Mouse (Mus musculus) left cerebral cortex, adult 2 months (tissue): ENCODE results near the gene Lfng. TPM values are rescaled to one million over a fixed set of nuclear protein-coding genes. Genes with fewer than 3 reads are reported as not detected.

ENCODE experiments used
- DNase-seq, 2 experiments: peaks; one replicate each; pipeline ENCODE4 v3.0.0; 2021 to 2022; ENCODE audit warnings: low spot score in 2 of 2, mixed read lengths in 1 of 2; ENCODE audit errors: extremely low spot score in 1 of 2
- H3K27ac ChIP-seq: fragments of 200-600 bp; 2 replicates; pipeline ENCODE4 v1.8.1; 2022
- H3K4me3 ChIP-seq: fragments of 200-600 bp; 2 replicates; pipeline ENCODE4 v1.8.1; 2022
- CTCF ChIP-seq: fragments of 200-600 bp; IDR thresholded peaks from 2 replicates; pipeline ENCODE4 v1.8.1; 2022; ENCODE audit warnings: antibody characterized with exemption, mild to moderate bottlenecking, moderate library complexity
- intact Hi-C: fragments of 180-260 bp; cut with DNase I; formaldehyde crosslinking; loops from one replicate; pipeline ENCODE4 v1.15.1; 2025
- total RNA-seq, 2 experiments: library from RNA; stranded (reverse); gene quantifications; 2 replicates each; pipeline ENCODE4 v1.2.3; 2021

Lfng gene
- total RNA-seq, 2 experiments from 2014 or later = 25.9 to 26.2 TPM

GRCm38 (mm10) chr5:140610273-140611011, 3.3 kb downstream of the Lfng start:
- no peak for DNase-seq
- no peak for TF ChIP-seq CTCF
- Histone ChIP-seq H3K4me3 (peak overlapping the region; percentile 40), H3K27ac (peak overlapping the region; percentile 83)
- intact Hi-C loops = no loop called here

DNA sequence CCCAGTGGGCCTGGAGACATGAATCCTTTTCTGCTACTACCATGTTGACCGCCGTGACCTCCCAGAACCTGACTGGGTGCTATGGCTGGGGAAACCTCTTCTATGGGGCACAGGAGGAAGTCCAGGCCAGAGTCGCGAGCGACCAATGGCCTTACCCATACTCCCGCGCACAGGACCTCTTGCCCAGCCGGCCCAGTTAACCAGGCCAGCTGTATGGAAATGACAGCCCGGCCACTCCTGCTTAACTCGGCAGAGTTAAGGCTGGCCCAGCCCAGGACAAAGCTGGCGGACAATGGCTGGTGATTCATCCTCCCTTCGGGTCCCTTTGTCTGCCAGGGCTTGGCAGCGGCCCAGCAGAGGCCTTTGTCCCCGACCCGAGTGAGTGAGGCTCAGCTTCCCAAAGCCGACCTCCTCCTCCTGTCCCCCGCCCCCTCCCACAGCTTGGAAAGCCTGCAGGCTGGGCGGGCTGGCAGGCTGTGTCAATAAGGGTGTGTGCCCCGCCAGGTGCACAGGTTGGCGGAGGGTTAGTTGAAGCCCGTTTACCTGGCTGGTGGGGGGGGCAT, 4.0 kb downstream of the Lfng start:
- no peak for TF ChIP-seq CTCF
- Histone ChIP-seq H3K4me3 (peak overlapping the region; percentile 40), H3K27ac (peak overlapping the region; percentile 83)
- DNase-seq = peak in 1 of 2 experiments; percentile 62
- intact Hi-C loops = no loop called here

DNA sequence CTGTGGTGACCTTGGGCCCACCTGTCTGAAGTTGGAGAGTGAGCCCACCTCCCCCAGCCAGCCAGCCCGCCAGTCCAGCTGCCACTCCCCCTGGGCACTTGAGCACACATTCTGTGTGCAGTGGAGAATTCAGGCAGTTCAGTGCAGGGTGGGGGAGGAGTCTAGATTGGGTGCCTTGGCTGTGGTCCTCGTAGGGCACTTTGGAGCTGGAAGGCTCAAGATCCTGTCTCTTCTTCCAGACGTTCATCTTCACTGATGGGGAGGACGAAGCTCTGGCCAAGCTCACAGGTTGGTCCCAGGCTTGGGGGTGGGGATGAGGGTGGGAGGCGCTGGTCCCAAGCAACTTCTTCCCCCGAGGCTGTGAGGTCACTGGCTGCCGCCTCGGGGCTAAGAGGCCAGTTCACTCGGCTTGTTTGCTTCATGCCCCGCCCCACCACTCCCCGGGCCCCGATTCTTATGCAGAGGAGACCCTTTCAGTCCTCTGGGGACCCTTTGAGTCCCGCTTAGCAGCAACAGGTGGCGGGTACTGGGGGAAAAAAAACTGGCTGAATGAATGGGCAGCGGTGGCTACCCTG, 4.6 kb downstream of the Lfng start:
- Histone ChIP-seq H3K27ac (peak overlapping the region; percentile 83; the same call in 1 of the 2 replicates), H3K4me3 (peak overlapping the region; percentile 40; the same call in 1 of the 2 replicates)
- TF ChIP-seq CTCF = no peak
- intact Hi-C loops = no loop called here
- DNase-seq = no peak

- intact Hi-C loops = no loop called here
- Histone ChIP-seq H3K27ac (no peak overlapping the region), H3K4me3 (no peak overlapping the region)
- TF ChIP-seq CTCF = no peak
- no peak for DNase-seq
These were observed 5.1 kb downstream of the Lfng start for GRCm38 (mm10) chr5:140612191-140612590.

DNA sequence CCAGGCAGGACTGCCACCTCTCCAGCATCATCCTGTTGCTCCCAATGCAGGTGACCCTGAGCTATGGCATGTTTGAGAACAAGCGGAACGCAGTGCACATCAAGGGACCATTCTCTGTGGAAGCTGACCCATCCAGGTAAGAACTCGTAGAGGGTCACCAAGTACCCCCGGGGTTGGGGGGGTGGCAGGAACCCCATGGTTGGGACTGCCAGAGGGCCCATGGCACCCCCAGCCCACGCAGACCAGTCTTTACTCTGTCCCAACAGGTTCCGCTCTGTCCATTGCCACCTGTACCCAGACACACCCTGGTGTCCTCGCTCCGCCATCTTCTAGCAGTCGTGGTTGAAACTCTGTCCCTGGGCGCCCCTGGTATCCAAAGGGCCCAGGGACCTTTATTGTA, 7.0 kb downstream of the Lfng start:
- DNase-seq = no peak
- intact Hi-C loops = no loop called here
- H3K27ac ChIP-seq = no peak overlapping the region
- H3K4me3 ChIP-seq = no peak overlapping the region
- TF ChIP-seq CTCF = no peak

DNA sequence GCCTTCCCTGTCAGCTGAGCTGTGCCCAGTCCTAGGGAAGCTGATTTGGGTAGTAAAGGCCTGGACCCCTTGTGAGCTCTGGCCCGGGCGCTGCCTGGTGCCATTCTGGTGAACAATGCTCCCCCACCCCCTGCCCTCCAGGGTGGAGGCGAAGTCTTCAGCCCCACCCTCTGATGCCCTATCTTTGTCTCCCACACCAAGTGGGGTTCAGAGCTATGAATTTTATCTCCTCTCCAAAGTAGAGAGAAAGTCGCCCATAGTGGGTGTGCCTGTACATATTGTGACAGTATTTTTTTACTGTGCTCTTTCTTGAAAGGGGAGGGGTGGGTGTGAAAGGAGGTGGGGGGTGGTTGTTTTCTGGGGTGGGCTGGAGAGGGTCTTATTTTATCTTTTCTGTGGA, 7.7 kb downstream of the Lfng start:
- DNase-seq = no peak
- Histone ChIP-seq H3K27ac (no peak overlapping the region), H3K4me3 (no peak overlapping the region)
- TF ChIP-seq CTCF = no peak
- intact Hi-C loops = no loop called here

GRCm38 (mm10) chr5:140615321-140616109, 8.4 kb downstream of the Lfng start:
- peak in 1 of 2 experiments; percentile 7 for DNase-seq
- Histone ChIP-seq H3K4me3 (no peak overlapping the region), H3K27ac (no peak overlapping the region)
- TF ChIP-seq CTCF = no peak
- intact Hi-C loops = no loop called here

- no peak overlapping the region for H3K27ac ChIP-seq
- H3K4me3 ChIP-seq = no peak overlapping the region
- no peak for TF ChIP-seq CTCF
- DNase-seq = no peak
- intact Hi-C loops = no loop called here
These were observed 9.0 kb downstream of the Lfng start for GRCm38 (mm10) chr5:140616110-140616503.

DNA sequence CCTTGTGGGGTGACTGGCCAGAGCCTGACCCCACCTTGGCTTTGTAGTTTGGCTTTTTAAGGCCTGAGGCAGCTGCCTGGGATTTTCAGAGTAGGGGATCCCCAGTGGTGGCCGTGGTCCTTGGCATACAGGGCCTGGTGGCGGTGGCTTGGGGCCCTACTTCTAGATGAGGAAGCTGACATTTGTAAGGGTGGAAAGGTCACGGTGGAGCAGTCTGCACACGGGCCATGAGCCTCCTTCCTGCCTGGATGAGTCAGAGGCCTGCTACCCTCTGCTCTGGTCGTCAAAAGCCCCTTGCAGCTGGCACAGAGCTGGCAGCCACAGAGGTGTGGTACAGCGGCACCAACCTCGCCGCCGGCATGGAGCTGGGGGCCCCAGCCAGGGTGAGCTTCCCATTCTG, 9.6 kb downstream of the Lfng start:
- intact Hi-C loops = no loop called here
- DNase-seq = peak in 1 of 2 experiments; percentile 10
- TF ChIP-seq CTCF = no peak
- Histone ChIP-seq H3K4me3 (no peak overlapping the region), H3K27ac (no peak overlapping the region)

GRCm38 (mm10) chr5:140617714-140618113, 10.6 kb downstream of the Lfng start:
- DNase-seq = peak in 1 of 2 experiments; percentile 18
- intact Hi-C loops = loop anchor here (2.0 kb wide), 1 partner anchor 49 kb away; no protein-coding TSS in a partner anchor
- no peak for TF ChIP-seq CTCF
- Histone ChIP-seq H3K4me3 (no peak overlapping the region), H3K27ac (no peak overlapping the region)

DNA sequence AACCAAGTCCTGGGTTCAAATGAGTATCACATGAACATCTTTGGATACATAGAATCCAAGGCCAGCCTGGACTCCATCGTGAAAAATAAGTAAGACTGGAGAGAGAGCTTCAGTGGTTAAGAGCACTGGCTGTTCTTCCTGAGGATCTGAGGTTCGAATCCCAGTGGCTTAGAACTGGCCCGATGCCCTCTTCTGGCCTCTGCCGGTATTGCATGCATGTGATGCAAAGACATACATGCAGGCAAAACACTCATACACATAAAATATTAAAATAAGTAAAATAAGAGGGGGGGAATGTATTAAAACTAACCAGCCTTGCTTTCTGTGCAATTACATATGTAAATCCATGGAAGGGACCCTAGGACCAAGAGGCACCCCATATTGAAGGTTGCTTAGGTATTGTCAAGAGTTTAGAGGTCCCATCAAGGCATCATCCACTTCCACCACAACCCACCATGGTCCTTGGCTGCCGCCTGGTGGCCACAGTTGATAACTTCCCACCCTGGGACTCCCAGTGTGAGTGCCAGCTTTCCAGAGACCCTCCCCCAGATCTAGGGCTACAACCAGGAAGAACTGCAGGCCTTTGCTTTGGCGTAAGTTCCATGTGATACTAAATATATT, 12.1 kb downstream of the Lfng start:
- peak; percentile 73 for TF ChIP-seq CTCF
- Histone ChIP-seq H3K27ac (no peak overlapping the region), H3K4me3 (no peak overlapping the region)
- intact Hi-C loops = loop anchor here (1.0 to 2.0 kb wide), 2 partner anchors 50 to 79 kb away; no protein-coding TSS in a partner anchor
- DNase-seq = peak; percentile 66 to 72
